10 mouse cellular contexts compared by ENCODE assay signal in the genomic region with DNA sequence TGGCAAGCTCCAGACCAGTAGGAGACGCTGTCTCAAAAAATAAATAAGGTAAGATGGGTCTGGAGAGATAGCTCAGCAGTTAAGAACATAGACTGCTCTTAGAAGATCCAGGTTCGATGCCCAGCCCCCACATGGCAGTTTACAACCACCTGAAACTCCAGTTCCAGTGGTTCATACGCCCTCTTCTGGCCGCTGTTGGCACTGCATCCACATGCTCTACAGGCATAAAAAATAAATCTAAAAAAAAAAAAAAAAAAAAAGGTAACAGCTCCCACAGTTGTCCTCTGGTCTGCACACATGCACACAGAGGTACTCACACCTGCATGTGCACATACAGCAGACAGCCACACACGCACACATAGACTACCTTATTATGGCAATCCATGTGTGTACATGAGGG. TPM values are rescaled to one million over a fixed set of nuclear protein-coding genes. Genes with fewer than 3 reads are reported as not detected.
A peak's percentile ranks its signal among the peaks of the same experiment; 100 is the strongest.
DNase-seq lines count a peak whose midpoint lies in the region; ATAC-seq and TF ChIP-seq lines count a peak whose summit lies in the region.
"Had no signal": no experiment of that assay in that cellular context is flagged by ENCODE, and none has a peak within 500 bp of the region (broad histone marks: within the 10 kb centered on the region; RNA-seq: fewer than 3 reads in every experiment).

No protein-coding gene starts in this region.

- WGBS in forebrain, postnatal 0 days = 72% methylated on average over 5 of the region's 5 CpGs
- 68% methylated on average over 5 of the region's 5 CpGs for WGBS in forebrain, embryonic 11.5 days

- ATAC-seq in forebrain, postnatal 0 days = no peak
- no peak for ATAC-seq in forebrain, embryonic 11.5 days (replicated peaks; ENCODE audit: low FRiP score)

- no peak overlapping the region for H3K27ac ChIP-seq in forebrain, postnatal 0 days (ENCODE audit: low read depth, low read length)
- no peak overlapping the region for H3K27ac ChIP-seq in forebrain, embryonic 11.5 days (ENCODE audit: low read depth, low read length)
- H3K27ac ChIP-seq: hindbrain, embryonic 15.5 days had no signal

- no peak for DNase-seq in forebrain, postnatal 0 days
- DNase-seq in forebrain, embryonic 11.5 days (ENCODE audit: low spot score) = no peak
- DNase-seq in right cerebral cortex, postnatal 4 days = peak; percentile 51
- DNase-seq in right cerebral cortex, postnatal 36 days (ENCODE audit: low spot score in 2 of 2) = no peak
- peak; percentile 14 for DNase-seq in embryo, embryonic 9.5 days (ENCODE audit: extremely low spot score)
- peak; percentile 10 to 58 for DNase-seq in thymus, postnatal 10 days (ENCODE audit: low spot score in 2 of 2)
- no peak for DNase-seq in gastrocnemius, adult 8-10 months (ENCODE audit: low spot score in 2 of 2)
- DNase-seq in cerebellum, adult 11 months = no peak

- no peaks in the 10 kb centered on the region for H3K27me3 ChIP-seq in forebrain, postnatal 0 days (ENCODE audit: insufficient read depth, low read length)
- no peaks in the 10 kb centered on the region for H3K27me3 ChIP-seq in forebrain, embryonic 11.5 days (ENCODE audit: control insufficient read depth, insufficient read depth, low read length)
- H3K27me3 ChIP-seq: hindbrain, embryonic 15.5 days had no signal

- no peaks in the 10 kb centered on the region for H3K4me1 ChIP-seq in forebrain, postnatal 0 days (ENCODE audit: insufficient read depth)
- H3K4me1 ChIP-seq in forebrain, embryonic 11.5 days (replicated peaks; ENCODE audit: control insufficient read depth, insufficient read depth, low read length) = no peaks in the 10 kb centered on the region

- H3K36me3 ChIP-seq in forebrain, postnatal 0 days (ENCODE audit: insufficient read depth) = no peaks in the 10 kb centered on the region
- no peaks in the 10 kb centered on the region for H3K36me3 ChIP-seq in forebrain, embryonic 11.5 days (ENCODE audit: control insufficient read depth, insufficient read depth, low read length)
- H3K36me3 ChIP-seq: hindbrain, embryonic 15.5 days had no signal

- H3K4me2 ChIP-seq in forebrain, postnatal 0 days (ENCODE audit: low read depth) = no peak overlapping the region
- no peak overlapping the region for H3K4me2 ChIP-seq in forebrain, embryonic 11.5 days (ENCODE audit: low read depth, low read length, severe bottlenecking)
- H3K4me2 ChIP-seq: hindbrain, embryonic 15.5 days had no signal

- H3K4me3 ChIP-seq in forebrain, postnatal 0 days (ENCODE audit: low read depth, low read length) = no peak overlapping the region
- H3K4me3 ChIP-seq in forebrain, embryonic 11.5 days (ENCODE audit: low read depth, low read length) = no peak overlapping the region
- H3K4me3 ChIP-seq: hindbrain, embryonic 15.5 days; myocyte had no signal

- no peak overlapping the region for H3K9ac ChIP-seq in forebrain, postnatal 0 days
- H3K9ac ChIP-seq in forebrain, embryonic 11.5 days (ENCODE audit: low read length) = no peak overlapping the region
- H3K9ac ChIP-seq: hindbrain, embryonic 15.5 days had no signal

- no peaks in the 10 kb centered on the region for H3K9me3 ChIP-seq in forebrain, postnatal 0 days (ENCODE audit: low read length)
- H3K9me3 ChIP-seq in forebrain, embryonic 11.5 days (ENCODE audit: control insufficient read depth, low read length) = no peaks in the 10 kb centered on the region
- H3K9me3 ChIP-seq: hindbrain, embryonic 15.5 days had no signal

- peak; percentile 50 for TF ChIP-seq CTCF in forebrain, postnatal 0 days (IDR thresholded peaks at IDR 0.05; ENCODE audit: low read depth)

RNA-seq across cellular contexts. Expression of a gene that starts 59.8 kb away (rescaled TPM):
- total RNA-seq in forebrain, postnatal 0 days (2014; rRNA removed) = 63.6 and 79.6 TPM in 2 replicates
- 42.4 and 48.7 TPM in 2 replicates for polyA plus RNA-seq in forebrain, postnatal 0 days (2015; fragmentation: Nextera tagmentation; extraction: Ambion mirVana)
- polyA plus RNA-seq in forebrain, embryonic 11.5 days (2014; fragmentation: Nextera tagmentation; extraction: Ambion mirVana) = 36.4 and 44.6 TPM in 2 replicates
- 10 to 100 TPM; 11.6 to 14.1 (median 12.9) TPM for total RNA-seq in gastrocnemius, adult 8-10 months (2022)

Comparison
In these comparisons a context has a peak if more than half of its experiments do, and no peak if none do; other contexts are left out.
1. DNase-seq: peak in right cerebral cortex, postnatal 4 days (single experiment), embryo, embryonic 9.5 days (single experiment) and thymus, postnatal 10 days (2 of 2); none in forebrain, postnatal 0 days (single experiment), forebrain, embryonic 11.5 days (single experiment), right cerebral cortex, postnatal 36 days (0 of 2), gastrocnemius, adult 8-10 months (0 of 2) and cerebellum, adult 11 months (single experiment).